Mouse (Mus musculus): ENCODE results near the gene C130026I21Rik. TPM values are rescaled to one million over a fixed set of nuclear protein-coding genes. Genes with fewer than 3 reads are reported as not detected.
A peak's percentile ranks its signal among the peaks of the same experiment; 100 is the strongest.
"Not testable (repeated sequence)": the region's sequence is repeated elsewhere in the genome, so short reads cannot be mapped to it uniquely, and the experiment has no call there.

C130026I21Rik gene
- polyA plus RNA-seq, 1 experiment from 2014 or later = 0.25 TPM

- not testable (repeated sequence) for H3K4me2 ChIP-seq (replicated peaks; ENCODE audit: low read depth); H3K4me3 ChIP-seq (ENCODE audit: low read depth, low read length); H3K27me3 ChIP-seq (replicated peaks; ENCODE audit: control insufficient read depth, insufficient read depth, low read length); H3K27ac ChIP-seq (ENCODE audit: low read depth, low read length); H3K9ac ChIP-seq (ENCODE audit: low read depth, low read length); H3K4me1 ChIP-seq (replicated peaks; ENCODE audit: control insufficient read depth, insufficient read depth, low read length); H3K9me3 ChIP-seq (ENCODE audit: control insufficient read depth); H3K36me3 ChIP-seq (ENCODE audit: control insufficient read depth, insufficient read depth)
- ATAC-seq = peak; percentile 25; the same call in 1 of the 2 replicates
- WGBS = 33% methylated on average over 1 of the region's 5 CpGs
Measured at GRCm38 (mm10) chr1:84993688-84994319, 276.6 kb downstream of the C130026I21Rik start.

- H3K4me3 ChIP-seq (ENCODE audit: low read depth, low read length); H3K36me3 ChIP-seq (ENCODE audit: control insufficient read depth, insufficient read depth); H3K4me2 ChIP-seq (replicated peaks; ENCODE audit: low read depth); H3K27me3 ChIP-seq (replicated peaks; ENCODE audit: control insufficient read depth, insufficient read depth, low read length); H3K27ac ChIP-seq (ENCODE audit: low read depth, low read length); H3K4me1 ChIP-seq (replicated peaks; ENCODE audit: control insufficient read depth, insufficient read depth, low read length); H3K9ac ChIP-seq (ENCODE audit: low read depth, low read length); H3K9me3 ChIP-seq (ENCODE audit: control insufficient read depth): not testable (repeated sequence)
- WGBS = no CpG with 5 or more reads among the region's 2 CpGs
- ATAC-seq = peak; percentile 38
Measured at GRCm38 (mm10) chr1:84993235-84993634, 277.1 kb downstream of the C130026I21Rik start.

- ATAC-seq = peak; percentile 38
- no CpG with 5 or more reads among the region's 3 CpGs for WGBS
Measured at GRCm38 (mm10) chr1:84992827-84993226, 277.5 kb downstream of the C130026I21Rik start.

GRCm38 (mm10) chr1:84989044-84989443, 281.3 kb downstream of the C130026I21Rik start:
- not testable (repeated sequence) for H3K4me1 ChIP-seq (replicated peaks; ENCODE audit: control insufficient read depth, insufficient read depth, low read length); H3K4me2 ChIP-seq (replicated peaks; ENCODE audit: low read depth); H3K9me3 ChIP-seq (ENCODE audit: control insufficient read depth); H3K4me3 ChIP-seq (ENCODE audit: low read depth, low read length); H3K36me3 ChIP-seq (ENCODE audit: control insufficient read depth, insufficient read depth); H3K27me3 ChIP-seq (replicated peaks; ENCODE audit: control insufficient read depth, insufficient read depth, low read length); H3K9ac ChIP-seq (ENCODE audit: low read depth, low read length); H3K27ac ChIP-seq (ENCODE audit: low read depth, low read length); ATAC-seq
- 86% methylated on average over 7 of the region's 8 CpGs for WGBS

More at GRCm38 (mm10) chr1:84992827-84993226, 277.5 kb downstream of the C130026I21Rik start:
- H3K4me3 ChIP-seq (ENCODE audit: low read depth, low read length); H3K9ac ChIP-seq (ENCODE audit: low read depth, low read length); H3K27me3 ChIP-seq (replicated peaks; ENCODE audit: control insufficient read depth, insufficient read depth, low read length); H3K27ac ChIP-seq (ENCODE audit: low read depth, low read length); H3K4me1 ChIP-seq (replicated peaks; ENCODE audit: control insufficient read depth, insufficient read depth, low read length); H3K36me3 ChIP-seq (ENCODE audit: control insufficient read depth, insufficient read depth); H3K4me2 ChIP-seq (replicated peaks; ENCODE audit: low read depth); H3K9me3 ChIP-seq (ENCODE audit: control insufficient read depth): not testable (repeated sequence)

GRCm38 (mm10) chr1:84987729-84988128, 282.6 kb downstream of the C130026I21Rik start:
- H3K4me1 ChIP-seq (replicated peaks; ENCODE audit: control insufficient read depth, insufficient read depth, low read length); H3K36me3 ChIP-seq (ENCODE audit: control insufficient read depth, insufficient read depth); H3K4me2 ChIP-seq (replicated peaks; ENCODE audit: low read depth); H3K27me3 ChIP-seq (replicated peaks; ENCODE audit: control insufficient read depth, insufficient read depth, low read length); ATAC-seq; H3K9ac ChIP-seq (ENCODE audit: low read depth, low read length); H3K9me3 ChIP-seq (ENCODE audit: control insufficient read depth); H3K27ac ChIP-seq (ENCODE audit: low read depth, low read length); H3K4me3 ChIP-seq (ENCODE audit: low read depth, low read length): not testable (repeated sequence)
- 66% methylated on average over 5 of the region's 8 CpGs for WGBS

GRCm38 (mm10) chr1:84961779-84962178, 308.6 kb downstream of the C130026I21Rik start:
- WGBS = 3% methylated on average over 12 of the region's 12 CpGs
- H3K4me2 ChIP-seq (replicated peaks; ENCODE audit: low read depth) = not testable (repeated sequence)

GRCm38 (mm10) chr1:84957713-84958112, 312.7 kb downstream of the C130026I21Rik start:
- WGBS = 86% methylated on average over 4 of the region's 4 CpGs
- H3K4me1 ChIP-seq (replicated peaks; ENCODE audit: control insufficient read depth, insufficient read depth, low read length); H3K4me3 ChIP-seq (ENCODE audit: low read depth, low read length); ATAC-seq; H3K9me3 ChIP-seq (ENCODE audit: control insufficient read depth); H3K4me2 ChIP-seq (replicated peaks; ENCODE audit: low read depth); H3K36me3 ChIP-seq (ENCODE audit: control insufficient read depth, insufficient read depth); H3K27ac ChIP-seq (ENCODE audit: low read depth, low read length); H3K9ac ChIP-seq (ENCODE audit: low read depth, low read length); H3K27me3 ChIP-seq (replicated peaks; ENCODE audit: control insufficient read depth, insufficient read depth, low read length): not testable (repeated sequence)

More at GRCm38 (mm10) chr1:84961779-84962178, 308.6 kb downstream of the C130026I21Rik start:
- H3K9me3 ChIP-seq (ENCODE audit: control insufficient read depth); H3K36me3 ChIP-seq (ENCODE audit: control insufficient read depth, insufficient read depth); H3K27me3 ChIP-seq (replicated peaks; ENCODE audit: control insufficient read depth, insufficient read depth, low read length); H3K4me3 ChIP-seq (ENCODE audit: low read depth, low read length); H3K27ac ChIP-seq (ENCODE audit: low read depth, low read length); H3K4me1 ChIP-seq (replicated peaks; ENCODE audit: control insufficient read depth, insufficient read depth, low read length); H3K9ac ChIP-seq (ENCODE audit: low read depth, low read length); ATAC-seq: not testable (repeated sequence)

- not testable (repeated sequence) for H3K36me3 ChIP-seq (ENCODE audit: control insufficient read depth, insufficient read depth); H3K27me3 ChIP-seq (replicated peaks; ENCODE audit: control insufficient read depth, insufficient read depth, low read length); H3K4me3 ChIP-seq (ENCODE audit: low read depth, low read length); H3K9me3 ChIP-seq (ENCODE audit: control insufficient read depth); H3K27ac ChIP-seq (ENCODE audit: low read depth, low read length); ATAC-seq; H3K9ac ChIP-seq (ENCODE audit: low read depth, low read length); H3K4me2 ChIP-seq (replicated peaks; ENCODE audit: low read depth); H3K4me1 ChIP-seq (replicated peaks; ENCODE audit: control insufficient read depth, insufficient read depth, low read length)
- 98% methylated on average over 3 of the region's 3 CpGs for WGBS
Measured at GRCm38 (mm10) chr1:84956771-84957170, 313.6 kb downstream of the C130026I21Rik start.
